Mouse (Mus musculus): Measurements from ENCODE around the gene Krt2. TPM values are rescaled to one million over a fixed set of nuclear protein-coding genes. Genes with fewer than 3 reads are reported as not detected.

The Krt2 gene
- polyA plus RNA-seq (2016; fragmentation: Nextera tagmentation; extraction: Ambion mirVana): not detected in 2 replicates

GRCm38 (mm10) chr15:101817875-101818274, at the start of gene Krt2:
Gene Krt2, minus strand, starts transcription at chr15:101818169.
- Histone ChIP-seq H3K36me3 (no peaks in the 10 kb centered on the region), H3K27ac (no peak within 1 kb of the TSS), H3K4me1 (replicated peaks) (no peaks in the 10 kb centered on the region), H3K27me3 (ENCODE audit: insufficient read depth, poor library complexity, severe bottlenecking) (no peaks in the 10 kb centered on the region), H3K4me3 (no peak within 1 kb of the TSS), H3K9me3 (no peaks in the 10 kb centered on the region)
- no peak for DNase-seq (ENCODE audit: low spot score)
- WGBS: 82% methylated on average over 16 of the region's 16 CpGs

GRCm38 (mm10) chr15:101866754-101867153, 48.8 kb upstream of the Krt2 start:
- no peak overlapping the region for H3K27ac ChIP-seq
- H3K36me3 ChIP-seq: no peaks in the 10 kb centered on the region
- no peaks in the 10 kb centered on the region; the same call in 1 of the 2 replicates for H3K4me1 ChIP-seq (replicated peaks)
- H3K4me3 ChIP-seq: no peak overlapping the region
- DNase-seq (ENCODE audit: low spot score): no peak
- peaks cover 4% of the 10 kb centered on the region; the same call in 1 of the 2 replicates for H3K27me3 ChIP-seq (ENCODE audit: insufficient read depth, poor library complexity, severe bottlenecking)
- 82% methylated on average over 7 of the region's 7 CpGs for WGBS
- H3K9me3 ChIP-seq: no peaks in the 10 kb centered on the region

- Histone ChIP-seq H3K4me3 (peak overlapping the region; percentile 60), H3K27ac (no peak overlapping the region), H3K9me3 (no peaks in the 10 kb centered on the region), H3K27me3 (ENCODE audit: insufficient read depth, poor library complexity, severe bottlenecking) (peaks cover 57% of the 10 kb centered on the region), H3K4me1 (replicated peaks) (peaks cover 26% of the 10 kb centered on the region), H3K36me3 (no peaks in the 10 kb centered on the region)
- no peak for DNase-seq (ENCODE audit: low spot score)
- WGBS: 58% methylated on average over 13 of the region's 13 CpGs
Observed at GRCm38 (mm10) chr15:101860421-101861130, 42.6 kb upstream of the Krt2 start.

GRCm38 (mm10) chr15:101859735-101860170, 41.8 kb upstream of the Krt2 start:
- Histone ChIP-seq H3K36me3 (no peaks in the 10 kb centered on the region), H3K4me3 (peak overlapping the region; percentile 60), H3K27ac (peak overlapping the region; percentile 79), H3K27me3 (ENCODE audit: insufficient read depth, poor library complexity, severe bottlenecking) (peaks cover 63% of the 10 kb centered on the region), H3K4me1 (replicated peaks) (peaks cover 26% of the 10 kb centered on the region), H3K9me3 (no peaks in the 10 kb centered on the region)
- WGBS: under 1% methylated on average over 33 of the region's 33 CpGs
- DNase-seq (ENCODE audit: low spot score): peak; percentile 71

- 7% methylated on average over 11 of the region's 11 CpGs for WGBS
Observed at GRCm38 (mm10) chr15:101858673-101859425, 40.9 kb upstream of the Krt2 start.

GRCm38 (mm10) chr15:101856696-101857095, 38.7 kb upstream of the Krt2 start:
- Histone ChIP-seq H3K4me1 (replicated peaks) (peaks cover 33% of the 10 kb centered on the region), H3K36me3 (no peaks in the 10 kb centered on the region), H3K27ac (no peak overlapping the region), H3K9me3 (no peaks in the 10 kb centered on the region), H3K4me3 (no peak overlapping the region), H3K27me3 (ENCODE audit: insufficient read depth, poor library complexity, severe bottlenecking) (peaks cover 67% of the 10 kb centered on the region)
- DNase-seq (ENCODE audit: low spot score): no peak
- WGBS: 66% methylated on average over 5 of the region's 5 CpGs

More at GRCm38 (mm10) chr15:101858673-101859425, 40.9 kb upstream of the Krt2 start:
- Histone ChIP-seq H3K4me3 (peak overlapping the region; percentile 60), H3K9me3 (no peaks in the 10 kb centered on the region), H3K27ac (no peak overlapping the region), H3K36me3 (no peaks in the 10 kb centered on the region), H3K27me3 (ENCODE audit: insufficient read depth, poor library complexity, severe bottlenecking) (peaks cover 71% of the 10 kb centered on the region), H3K4me1 (replicated peaks) (peaks cover 33% of the 10 kb centered on the region)
- DNase-seq (ENCODE audit: low spot score): peak; percentile 14

- H3K27ac ChIP-seq: no peak overlapping the region
- H3K4me3 ChIP-seq: no peak overlapping the region
- DNase-seq (ENCODE audit: low spot score): no peak
- 71% methylated on average over 3 of the region's 3 CpGs for WGBS
- peaks cover 33% of the 10 kb centered on the region for H3K4me1 ChIP-seq (replicated peaks)
- no peaks in the 10 kb centered on the region for H3K9me3 ChIP-seq
- peaks cover 59% of the 10 kb centered on the region for H3K27me3 ChIP-seq (ENCODE audit: insufficient read depth, poor library complexity, severe bottlenecking)
- no peaks in the 10 kb centered on the region for H3K36me3 ChIP-seq
Observed at GRCm38 (mm10) chr15:101855732-101856131, 37.8 kb upstream of the Krt2 start.

GRCm38 (mm10) chr15:101854294-101854693, 36.3 kb upstream of the Krt2 start:
- Histone ChIP-seq H3K27ac (no peak overlapping the region), H3K27me3 (ENCODE audit: insufficient read depth, poor library complexity, severe bottlenecking) (peaks cover 51% of the 10 kb centered on the region), H3K4me3 (no peak overlapping the region), H3K4me1 (replicated peaks) (peaks cover 20% of the 10 kb centered on the region), H3K9me3 (no peaks in the 10 kb centered on the region), H3K36me3 (no peaks in the 10 kb centered on the region)
- WGBS: 12% methylated on average over 5 of the region's 5 CpGs
- no peak for DNase-seq (ENCODE audit: low spot score)

- H3K9me3 ChIP-seq: no peaks in the 10 kb centered on the region
- H3K36me3 ChIP-seq: no peaks in the 10 kb centered on the region
- peaks cover 13% of the 10 kb centered on the region; the same call in 1 of the 2 replicates for H3K4me1 ChIP-seq (replicated peaks)
- peaks cover 40% of the 10 kb centered on the region for H3K27me3 ChIP-seq (ENCODE audit: insufficient read depth, poor library complexity, severe bottlenecking)
- 55% methylated on average over 5 of the region's 5 CpGs for WGBS
- H3K27ac ChIP-seq: no peak overlapping the region
- no peak for DNase-seq (ENCODE audit: low spot score)
- H3K4me3 ChIP-seq: no peak overlapping the region
Observed at GRCm38 (mm10) chr15:101852571-101852970, 34.6 kb upstream of the Krt2 start.

GRCm38 (mm10) chr15:101850694-101851093, 32.7 kb upstream of the Krt2 start, which contains the start of gene Krt1:
Gene Krt1, minus strand, starts transcription at chr15:101850794.
- DNase-seq (ENCODE audit: low spot score): no peak
- 87% methylated on average over 6 of the region's 6 CpGs for WGBS
- Histone ChIP-seq H3K27me3 (ENCODE audit: insufficient read depth, poor library complexity, severe bottlenecking) (peaks cover 44% of the 10 kb centered on the region), H3K4me1 (replicated peaks) (peaks cover 18% of the 10 kb centered on the region), H3K36me3 (no peaks in the 10 kb centered on the region), H3K9me3 (no peaks in the 10 kb centered on the region), H3K27ac (no peak within 1 kb of the TSS), H3K4me3 (no peak within 1 kb of the TSS)

GRCm38 (mm10) chr15:101845971-101846403, 28.0 kb upstream of the Krt2 start:
- Histone ChIP-seq H3K4me1 (replicated peaks) (peaks cover 14% of the 10 kb centered on the region), H3K36me3 (no peaks in the 10 kb centered on the region), H3K4me3 (peak overlapping the region; percentile 69), H3K9me3 (no peaks in the 10 kb centered on the region), H3K27ac (peak overlapping the region; percentile 91), H3K27me3 (ENCODE audit: insufficient read depth, poor library complexity, severe bottlenecking) (peaks cover 46% of the 10 kb centered on the region)
- peak; percentile 66 for DNase-seq (ENCODE audit: low spot score)
- under 1% methylated on average over 37 of the region's 37 CpGs for WGBS

GRCm38 (mm10) chr15:101843192-101843591, 25.2 kb upstream of the Krt2 start:
- Histone ChIP-seq H3K4me3 (no peak overlapping the region), H3K9me3 (no peaks in the 10 kb centered on the region), H3K4me1 (replicated peaks) (peaks cover 14% of the 10 kb centered on the region), H3K36me3 (no peaks in the 10 kb centered on the region), H3K27ac (no peak overlapping the region), H3K27me3 (ENCODE audit: insufficient read depth, poor library complexity, severe bottlenecking) (peaks cover 38% of the 10 kb centered on the region)
- DNase-seq (ENCODE audit: low spot score): no peak
- 77% methylated on average over 9 of the region's 9 CpGs for WGBS

All from hindbrain, embryonic 10.5 days (tissue).